Comparison of ENCODE assay signal across 11 mouse cellular contexts in the genomic region with DNA sequence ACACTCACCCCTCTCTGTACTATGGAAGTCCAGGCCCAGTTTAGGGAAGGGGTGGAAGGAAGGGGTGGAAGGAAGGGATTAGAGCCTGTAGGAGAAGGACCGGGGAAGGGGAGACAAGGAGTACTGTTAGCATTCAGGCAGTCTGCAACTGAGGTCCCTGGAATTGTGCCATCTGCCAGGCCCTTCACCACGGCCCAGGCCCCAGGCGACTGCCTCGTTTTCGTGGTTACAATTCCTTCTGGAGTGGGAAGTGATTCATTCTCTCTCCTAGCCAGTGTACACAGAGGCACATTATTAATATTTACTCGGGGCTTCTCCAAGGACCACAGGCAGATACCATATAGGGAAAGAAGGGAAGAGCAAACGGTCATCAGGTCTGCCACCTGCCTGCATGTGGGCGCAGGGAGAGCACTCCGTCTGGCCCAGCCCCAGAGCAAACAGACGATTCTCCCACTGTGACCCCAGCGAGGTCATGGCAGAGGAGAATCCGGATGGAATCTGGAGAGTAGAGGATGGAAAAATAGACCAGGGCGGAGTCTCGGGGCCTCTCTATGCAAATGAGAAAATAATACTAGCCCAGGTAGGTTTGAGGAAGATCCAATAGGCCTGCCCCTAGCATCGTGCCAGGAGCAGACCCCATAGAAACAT.
DNase-seq lines count a peak whose midpoint lies in the region; ATAC-seq and TF ChIP-seq lines count a peak whose summit lies in the region.
"Had no signal": no experiment of that assay in that cellular context is flagged by ENCODE, and none has a peak within 500 bp of the region (broad histone marks: within the 10 kb centered on the region; RNA-seq: fewer than 3 reads in every experiment).

No protein-coding gene starts in this region.

- H3K27me3 ChIP-seq in midbrain, embryonic 10.5 days (ENCODE audit: low read depth, poor library complexity, severe bottlenecking), result 0 out of 2 replicates have a peak, but pooled peaks cover 7% of the 10 kb centered on the region
- H3K27me3 ChIP-seq in midbrain, postnatal 0 days (ENCODE audit: insufficient read depth, low read length), result no peaks in the 10 kb centered on the region
- H3K27me3 ChIP-seq in forebrain, embryonic 16.5 days (replicated peaks; ENCODE audit: control insufficient read depth, insufficient read depth, low read length), result no peaks in the 10 kb centered on the region
- 0 out of 2 replicates have a peak, but pooled peaks cover 5% of the 10 kb centered on the region for H3K27me3 ChIP-seq in limb, embryonic 13.5 days
- peaks cover 12% of the 10 kb centered on the region; the same call in 1 of the 2 replicates for H3K27me3 ChIP-seq in kidney, embryonic 15.5 days
- H3K27me3 ChIP-seq: liver, embryonic 13.5 days had no signal

- peak overlapping the region; percentile 70 for H3K27ac ChIP-seq in midbrain, embryonic 10.5 days (replicated peaks)
- H3K27ac ChIP-seq in midbrain, postnatal 0 days (ENCODE audit: low read depth, low read length), result no peak overlapping the region
- H3K27ac ChIP-seq in forebrain, embryonic 16.5 days (ENCODE audit: low read length), result no peak overlapping the region
- H3K27ac ChIP-seq in limb, embryonic 13.5 days, result peak overlapping the region; percentile 87
- no peak overlapping the region for H3K27ac ChIP-seq in kidney, embryonic 15.5 days
- H3K27ac ChIP-seq: liver, embryonic 13.5 days had no signal

- H3K9ac ChIP-seq in midbrain, postnatal 0 days (replicated peaks; ENCODE audit: low read length, poor library complexity, severe bottlenecking), result no peak overlapping the region
- H3K9ac ChIP-seq in forebrain, embryonic 16.5 days (replicated peaks; ENCODE audit: low read depth, low read length), result no peak overlapping the region
- no peak overlapping the region for H3K9ac ChIP-seq in limb, embryonic 13.5 days
- H3K9ac ChIP-seq in kidney, embryonic 15.5 days, result no peak overlapping the region
- H3K9ac ChIP-seq: liver, embryonic 13.5 days had no signal

- WGBS in midbrain, embryonic 10.5 days, result 62% methylated on average over 15 of the region's 15 CpGs
- whole genome bisulfite sequencing in midbrain, postnatal 0 days, result 43% methylated on average over 15 of the region's 15 CpGs
- 38% methylated on average over 15 of the region's 15 CpGs for WGBS in forebrain, embryonic 16.5 days
- WGBS in limb, embryonic 13.5 days, result 25% methylated on average over 15 of the region's 15 CpGs
- 54% methylated on average over 15 of the region's 15 CpGs for WGBS in kidney, embryonic 15.5 days

- no peak for TF ChIP-seq CTCF in midbrain, postnatal 0 days (IDR thresholded peaks at IDR 0.05)

- H3K4me1 ChIP-seq in midbrain, embryonic 10.5 days, result peaks cover 44% of the 10 kb centered on the region
- peaks cover 7% of the 10 kb centered on the region; the same call in 1 of the 2 replicates for H3K4me1 ChIP-seq in midbrain, postnatal 0 days (ENCODE audit: insufficient read depth, low read length)
- H3K4me1 ChIP-seq in forebrain, embryonic 16.5 days (replicated peaks; ENCODE audit: control insufficient read depth, insufficient read depth, low read length), result peaks cover 37% of the 10 kb centered on the region
- H3K4me1 ChIP-seq in limb, embryonic 13.5 days, result peaks cover 91% of the 10 kb centered on the region
- peaks cover 36% of the 10 kb centered on the region for H3K4me1 ChIP-seq in kidney, embryonic 15.5 days
- H3K4me1 ChIP-seq: liver, embryonic 13.5 days had no signal

- no peak for ATAC-seq in midbrain, postnatal 0 days (ENCODE audit: low FRiP score)
- 0 out of 2 replicates have a peak, but pooled peaks have one; percentile 7 for ATAC-seq in forebrain, embryonic 16.5 days
- peak; percentile 2; the same call in 1 of the 2 replicates for ATAC-seq in limb, embryonic 13.5 days (ENCODE audit: low FRiP score, low read depth)
- ATAC-seq in kidney, embryonic 15.5 days (replicated peaks; ENCODE audit: low FRiP score), result no peak

- no peaks in the 10 kb centered on the region for H3K9me3 ChIP-seq in midbrain, embryonic 10.5 days (replicated peaks)
- no peaks in the 10 kb centered on the region for H3K9me3 ChIP-seq in midbrain, postnatal 0 days (ENCODE audit: low read length)
- no peaks in the 10 kb centered on the region for H3K9me3 ChIP-seq in forebrain, embryonic 16.5 days (ENCODE audit: control insufficient read depth, low read length)
- no peaks in the 10 kb centered on the region for H3K9me3 ChIP-seq in limb, embryonic 13.5 days
- H3K9me3 ChIP-seq in kidney, embryonic 15.5 days (replicated peaks), result no peaks in the 10 kb centered on the region
- H3K9me3 ChIP-seq: G1E; liver, embryonic 13.5 days had no signal

- DNase-seq in midbrain, embryonic 10.5 days (ENCODE audit: low spot score), result no peak
- no peak for DNase-seq in midbrain, postnatal 0 days (ENCODE audit: low spot score)
- no peak for DNase-seq in frontal cortex, postnatal 25 days (ENCODE audit: low spot score in 2 of 2)
- DNase-seq in gastrocnemius, postnatal 25 days, result no peak
- DNase-seq: liver, embryonic 13.5 days; retina, postnatal 1 day; thymus, postnatal 14 days had no signal

- no peak overlapping the region for H3K4me2 ChIP-seq in midbrain, postnatal 0 days (ENCODE audit: low read depth, low read length, poor library complexity, severe bottlenecking)
- no peak overlapping the region for H3K4me2 ChIP-seq in forebrain, embryonic 16.5 days (ENCODE audit: low read length)
- H3K4me2 ChIP-seq in limb, embryonic 13.5 days (replicated peaks), result peak overlapping the region; percentile 44
- no peak overlapping the region for H3K4me2 ChIP-seq in kidney, embryonic 15.5 days
- H3K4me2 ChIP-seq: liver, embryonic 13.5 days had no signal

- H3K36me3 ChIP-seq in midbrain, embryonic 10.5 days, result no peaks in the 10 kb centered on the region
- H3K36me3 ChIP-seq in midbrain, postnatal 0 days (ENCODE audit: insufficient read depth, low read length), result no peaks in the 10 kb centered on the region
- no peaks in the 10 kb centered on the region for H3K36me3 ChIP-seq in forebrain, embryonic 16.5 days (ENCODE audit: control insufficient read depth, insufficient read depth)
- H3K36me3 ChIP-seq in limb, embryonic 13.5 days, result no peaks in the 10 kb centered on the region
- H3K36me3 ChIP-seq in kidney, embryonic 15.5 days, result no peaks in the 10 kb centered on the region
- H3K36me3 ChIP-seq: G1E; liver, embryonic 13.5 days had no signal

- no peak overlapping the region for H3K4me3 ChIP-seq in midbrain, embryonic 10.5 days
- H3K4me3 ChIP-seq in midbrain, postnatal 0 days (ENCODE audit: low read depth, low read length), result no peak overlapping the region
- no peak overlapping the region for H3K4me3 ChIP-seq in forebrain, embryonic 16.5 days (replicated peaks; ENCODE audit: low read length)
- no peak overlapping the region for H3K4me3 ChIP-seq in limb, embryonic 13.5 days
- H3K4me3 ChIP-seq in kidney, embryonic 15.5 days (replicated peaks), result no peak overlapping the region
- H3K4me3 ChIP-seq: liver, embryonic 13.5 days had no signal

Comparison
In these comparisons a context has a peak if more than half of its experiments do, and no peak if none do; other contexts are left out.
1. H3K27ac ChIP-seq: peak in midbrain, embryonic 10.5 days (single experiment) and limb, embryonic 13.5 days (single experiment); none in midbrain, postnatal 0 days (single experiment), forebrain, embryonic 16.5 days (single experiment) and kidney, embryonic 15.5 days (single experiment).
2. ATAC-seq: peak in forebrain, embryonic 16.5 days (single experiment) and limb, embryonic 13.5 days (single experiment); none in midbrain, postnatal 0 days (single experiment) and kidney, embryonic 15.5 days (single experiment).